9 mouse cellular contexts compared by ENCODE assay signal in genomic region chr13:23572218-23573033, GRCm38 (mm10). TPM values are rescaled to one million over a fixed set of nuclear protein-coding genes. Genes with fewer than 3 reads are reported as not detected.
DNase-seq lines count a peak whose midpoint lies in the region; ATAC-seq and TF ChIP-seq lines count a peak whose summit lies in the region.
"Had no signal": no experiment of that assay in that cellular context is flagged by ENCODE, and none has a peak within 500 bp of the region (broad histone marks: within the 10 kb centered on the region; RNA-seq: fewer than 3 reads in every experiment).

No protein-coding gene starts in this region.

- H3K36me3 ChIP-seq in heart, embryonic 14.5 days (ENCODE audit: control insufficient read depth, insufficient read depth, low read length) = no peaks in the 10 kb centered on the region
- H3K36me3 ChIP-seq in G1E (replicated peaks) = no peaks in the 10 kb centered on the region
- no peaks in the 10 kb centered on the region for H3K36me3 ChIP-seq in forebrain, embryonic 13.5 days (ENCODE audit: poor library complexity, severe bottlenecking)
- H3K36me3 ChIP-seq in liver, postnatal 0 days (replicated peaks; ENCODE audit: insufficient read depth, low read length) = no peaks in the 10 kb centered on the region

- H3K9me3 ChIP-seq in heart, embryonic 14.5 days (ENCODE audit: control insufficient read depth, low read length) = no peaks in the 10 kb centered on the region
- H3K9me3 ChIP-seq in G1E (replicated peaks) = no peaks in the 10 kb centered on the region
- H3K9me3 ChIP-seq in forebrain, embryonic 13.5 days (replicated peaks) = no peaks in the 10 kb centered on the region
- no peaks in the 10 kb centered on the region for H3K9me3 ChIP-seq in liver, postnatal 0 days (ENCODE audit: low read length)

- H3K4me2 ChIP-seq in heart, embryonic 14.5 days (ENCODE audit: low read length) = peak overlapping the region; percentile 70
- H3K4me2 ChIP-seq in forebrain, embryonic 13.5 days = peak overlapping the region; percentile 75
- peak overlapping the region; percentile 69 for H3K4me2 ChIP-seq in liver, postnatal 0 days (ENCODE audit: low read depth, low read length)

- 46% methylated on average over 2 of the region's 2 CpGs for WGBS in heart, embryonic 14.5 days
- WGBS in forebrain, embryonic 13.5 days = 36% methylated on average over 2 of the region's 2 CpGs
- WGBS in liver, postnatal 0 days (ENCODE audit: insufficient replicate concordance) = 32% methylated on average over 2 of the region's 2 CpGs

- no peak for DNase-seq in heart, adult 18-20 months
- DNase-seq in G1E (ENCODE audit: low spot score) = no peak
- DNase-seq in liver, postnatal 0 days = no peak
- DNase-seq in right cerebral cortex, adult 18-20 months = no peak
- DNase-seq in spleen, adult 18-20 months = no peak

- H3K4me3 ChIP-seq in heart, embryonic 14.5 days (ENCODE audit: control insufficient read depth in 1 of 2, insufficient read depth in 1 of 2, low read depth in 1 of 2, low read length in 2 of 2) = peak overlapping the region in 1 of 2 experiments; percentile 44; a peak in 2 of 4 replicates
- peak overlapping the region; percentile 15; the same call in 1 of the 2 replicates for H3K4me3 ChIP-seq in G1E (ENCODE audit: low read depth, low read length)
- H3K4me3 ChIP-seq in forebrain, embryonic 13.5 days = peak overlapping the region; percentile 51
- peak overlapping the region; percentile 52 for H3K4me3 ChIP-seq in liver, postnatal 0 days (ENCODE audit: low read depth, low read length)

- H3K27ac ChIP-seq in heart, embryonic 14.5 days (replicated peaks in 1 of 2; ENCODE audit: control insufficient read depth in 1 of 2, insufficient read depth in 1 of 2, low read depth in 2 of 2, low read length in 2 of 2) = peak overlapping the region in 1 of 2 experiments; percentile 96; a peak in 2 of 4 replicates
- peak overlapping the region; percentile 97 for H3K27ac ChIP-seq in forebrain, embryonic 13.5 days
- peak overlapping the region; percentile 98 for H3K27ac ChIP-seq in liver, postnatal 0 days (ENCODE audit: low read depth)

- ATAC-seq in heart, embryonic 14.5 days (ENCODE audit: insufficient number of reproducible peaks, insufficient read depth, low FRiP score, low read depth) = no peak
- no peak for ATAC-seq in G1E (ENCODE audit: extremely low read depth, insufficient number of reproducible peaks, low FRiP score, poor library complexity, severe bottlenecking)
- ATAC-seq in forebrain, embryonic 13.5 days = no peak
- no peak for ATAC-seq in liver, postnatal 0 days
- no peak for ATAC-seq in frontal cortex, adult (ENCODE audit: low TSS enrichment)

- no peak for TF ChIP-seq EP300 in liver, postnatal 0 days (IDR thresholded peaks at IDR 0.05; ENCODE audit: low read depth)

- peaks cover 3 to 23% of the 10 kb centered on the region in 2 experiments for H3K4me1 ChIP-seq in heart, embryonic 14.5 days (ENCODE audit: control insufficient read depth in 2 of 2, insufficient read depth in 2 of 2, low read length in 2 of 2)
- peaks cover 26% of the 10 kb centered on the region for H3K4me1 ChIP-seq in G1E (ENCODE audit: insufficient read depth, low read depth, low read length)
- H3K4me1 ChIP-seq in forebrain, embryonic 13.5 days = peaks cover 37% of the 10 kb centered on the region
- H3K4me1 ChIP-seq in liver, postnatal 0 days (ENCODE audit: insufficient read depth) = peaks cover 10% of the 10 kb centered on the region

- no peak for TF ChIP-seq CTCF in G1E (IDR thresholded peaks at IDR 0.05; ENCODE audit: low read depth, low read length)
- TF ChIP-seq CTCF in liver, postnatal 0 days (IDR thresholded peaks at IDR 0.05; ENCODE audit: low read depth) = no peak

- H3K27me3 ChIP-seq in heart, embryonic 14.5 days (ENCODE audit: control insufficient read depth, insufficient read depth, low read length) = no peaks in the 10 kb centered on the region
- no peaks in the 10 kb centered on the region for H3K27me3 ChIP-seq in G1E (ENCODE audit: insufficient read depth, low read length)
- no peaks in the 10 kb centered on the region for H3K27me3 ChIP-seq in forebrain, embryonic 13.5 days
- no peaks in the 10 kb centered on the region for H3K27me3 ChIP-seq in liver, postnatal 0 days (ENCODE audit: insufficient read depth, low read length)

- peak overlapping the region; percentile 80 for H3K9ac ChIP-seq in heart, embryonic 14.5 days (ENCODE audit: low read length)
- peak overlapping the region; percentile 86 for H3K9ac ChIP-seq in forebrain, embryonic 13.5 days
- peak overlapping the region; percentile 80 for H3K9ac ChIP-seq in liver, postnatal 0 days (replicated peaks)

RNA-seq across cellular contexts. Expression of gene Hist1h2bg, which starts 1.2 kb away (rescaled TPM):
- polyA plus RNA-seq in heart, embryonic 14.5 days (2014; fragmentation: Nextera tagmentation; extraction: Ambion mirVana) = 3.7 and 6.2 TPM in 2 replicates
- total RNA-seq in heart, adult 18-20 months (2021) = 10 to 100 TPM; 18.2 to 25.6 TPM
- total RNA-seq in G1E (2014; fragmentation: Nextera tagmentation) (1,531 and 1,684 TPM in 2 replicates), G1E (2017) (1,342 and 1,812 TPM in 2 replicates)
- 13.0 and 49.8 TPM in 2 replicates for polyA plus RNA-seq in G1E (2012)
- polyA plus RNA-seq in forebrain, embryonic 13.5 days (2015; fragmentation: Nextera tagmentation; extraction: Ambion mirVana) = 8.9 and 11.5 TPM in 2 replicates
- polyA plus RNA-seq in liver, postnatal 0 days (2015; fragmentation: Nextera tagmentation; extraction: Ambion mirVana) = 6.1 and 7.8 TPM in 2 replicates

RNA-seq across cellular contexts. Expression of gene Hist1h2ae, which starts 1.4 kb away (rescaled TPM):
- polyA plus RNA-seq in heart, embryonic 14.5 days (2014; fragmentation: Nextera tagmentation; extraction: Ambion mirVana) = 34.9 and 49.1 TPM in 2 replicates
- total RNA-seq in heart, adult 18-20 months (2021) = 1 to 10 TPM; 2.9 to 3.0 TPM
- total RNA-seq in G1E (2014; fragmentation: Nextera tagmentation) (81.0 and 140 TPM in 2 replicates), G1E (2017) (258 and 359 TPM in 2 replicates)
- 31.2 and 48.5 TPM in 2 replicates for polyA plus RNA-seq in G1E (2012)
- 120 and 139 TPM in 2 replicates for polyA plus RNA-seq in forebrain, embryonic 13.5 days (2015; fragmentation: Nextera tagmentation; extraction: Ambion mirVana)
- polyA plus RNA-seq in liver, postnatal 0 days (2015; fragmentation: Nextera tagmentation; extraction: Ambion mirVana) = 62.4 and 66.0 TPM in 2 replicates

RNA-seq across cellular contexts. Expression of gene Hist1h2bf, which starts 1.6 kb away (rescaled TPM):
- polyA plus RNA-seq in heart, embryonic 14.5 days (2014; fragmentation: Nextera tagmentation; extraction: Ambion mirVana) = 0.61 and 3.7 TPM in 2 replicates
- total RNA-seq in heart, adult 18-20 months (2021) = 10 to 100 TPM; 10.2 to 10.9 TPM
- 610 and 627 TPM in 2 replicates for total RNA-seq in G1E (2014; fragmentation: Nextera tagmentation)
- total RNA-seq in G1E (2017) = 748 and 859 TPM in 2 replicates
- polyA plus RNA-seq in G1E (2012) = 5.7 and 27.4 TPM in 2 replicates
- polyA plus RNA-seq in forebrain, embryonic 13.5 days (2015; fragmentation: Nextera tagmentation; extraction: Ambion mirVana) = 10.3 and 11.2 TPM in 2 replicates
- 2.9 and 5.8 TPM in 2 replicates for polyA plus RNA-seq in liver, postnatal 0 days (2015; fragmentation: Nextera tagmentation; extraction: Ambion mirVana)
- polyA plus RNA-seq: liver, adult 2 months had no signal

RNA-seq across cellular contexts. Expression of gene Hist1h2ad, which starts 1.8 kb away (rescaled TPM):
- 0.44 and 0.53 TPM in 2 replicates for polyA plus RNA-seq in heart, embryonic 14.5 days (2014; fragmentation: Nextera tagmentation; extraction: Ambion mirVana)
- 1 to 10 TPM; 2.0 to 4.1 TPM for total RNA-seq in heart, adult 18-20 months (2021)
- total RNA-seq in G1E (2014; fragmentation: Nextera tagmentation) = 5.3 and 7.3 TPM in 2 replicates
- 491 and 756 TPM in 2 replicates for total RNA-seq in G1E (2017)
- polyA plus RNA-seq in G1E (2012) = 2.3 and 7.4 TPM in 2 replicates
- 3.8 and 4.8 TPM in 2 replicates for polyA plus RNA-seq in forebrain, embryonic 13.5 days (2015; fragmentation: Nextera tagmentation; extraction: Ambion mirVana)
- 2.0 and 2.6 TPM in 2 replicates for polyA plus RNA-seq in liver, postnatal 0 days (2015; fragmentation: Nextera tagmentation; extraction: Ambion mirVana)
- polyA plus RNA-seq: liver, adult 2 months had no signal

RNA-seq across cellular contexts. Expression of gene Hist1h3d, which starts 3.1 kb away (rescaled TPM):
- polyA plus RNA-seq in heart, embryonic 14.5 days (2014; fragmentation: Nextera tagmentation; extraction: Ambion mirVana) = 2.2 and 3.7 TPM in 2 replicates
- total RNA-seq in heart, adult 18-20 months (2021) = 1 to 10 TPM; 2.4 to 2.5 TPM
- total RNA-seq in G1E (2014; fragmentation: Nextera tagmentation) = 524 and 556 TPM in 2 replicates
- 92.0 and 101 TPM in 2 replicates for total RNA-seq in G1E (2017)
- polyA plus RNA-seq in G1E (2012) = 3.7 and 9.6 TPM in 2 replicates
- polyA plus RNA-seq in forebrain, embryonic 13.5 days (2015; fragmentation: Nextera tagmentation; extraction: Ambion mirVana) = 8.8 TPM in 2 replicates
- 4.7 and 5.8 TPM in 2 replicates for polyA plus RNA-seq in liver, postnatal 0 days (2015; fragmentation: Nextera tagmentation; extraction: Ambion mirVana)
